ENCODE assay signal across 8 mouse cellular contexts in the genomic region with DNA sequence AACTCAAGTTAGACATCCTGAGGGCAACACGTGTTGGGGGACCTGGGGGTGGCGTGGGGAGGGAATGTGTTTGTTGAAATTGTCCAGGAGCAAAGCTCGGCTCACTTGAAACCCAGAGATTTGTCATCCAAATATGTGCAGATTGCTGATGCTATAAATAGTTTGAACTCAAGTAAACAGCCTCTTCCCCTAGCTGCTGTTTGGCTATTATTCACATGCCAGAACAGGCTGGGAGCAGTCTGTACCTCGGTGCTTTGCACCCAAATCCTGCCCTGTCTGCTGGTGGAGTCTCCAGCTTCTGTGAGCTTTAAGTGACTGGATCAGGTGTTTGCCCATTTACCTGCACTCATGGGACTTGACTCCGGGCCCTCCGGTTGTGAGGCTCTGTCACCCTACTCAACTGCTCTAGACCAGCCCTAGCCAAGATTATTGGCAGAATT. TPM values are rescaled to one million over a fixed set of nuclear protein-coding genes. Genes with fewer than 3 reads are reported as not detected.
DNase-seq lines count a peak whose midpoint lies in the region; ATAC-seq and TF ChIP-seq lines count a peak whose summit lies in the region.

No protein-coding gene starts in this region.

- no peak for ATAC-seq in hindbrain, postnatal 0 days
- ATAC-seq in hindbrain, embryonic 11.5 days (ENCODE audit: low FRiP score), result no peak
- ATAC-seq in heart, embryonic 11.5 days (replicated peaks; ENCODE audit: insufficient number of reproducible peaks, low FRiP score, low TSS enrichment), result peak; percentile 64; the same call in 1 of the 2 replicates
- peak; percentile 81 for ATAC-seq in lung, embryonic 14.5 days (ENCODE audit: insufficient read depth)

- H3K27me3 ChIP-seq in hindbrain, postnatal 0 days (ENCODE audit: insufficient read depth, low read length), result no peaks in the 10 kb centered on the region
- H3K27me3 ChIP-seq in hindbrain, embryonic 11.5 days (ENCODE audit: control insufficient read depth, insufficient read depth, low read length), result no peaks in the 10 kb centered on the region
- no peaks in the 10 kb centered on the region for H3K27me3 ChIP-seq in heart, embryonic 11.5 days (ENCODE audit: control insufficient read depth, insufficient read depth, low read length)
- no peaks in the 10 kb centered on the region for H3K27me3 ChIP-seq in lung, embryonic 14.5 days (ENCODE audit: insufficient read depth, low read length)

- 58% methylated on average over 6 of the region's 6 CpGs for WGBS in hindbrain, postnatal 0 days
- 82% methylated on average over 6 of the region's 6 CpGs for WGBS in hindbrain, embryonic 11.5 days
- 26% methylated on average over 6 of the region's 6 CpGs for WGBS in heart, embryonic 11.5 days (ENCODE audit: insufficient replicate concordance)
- WGBS in lung, embryonic 14.5 days, result 17% methylated on average over 6 of the region's 6 CpGs

- H3K36me3 ChIP-seq in hindbrain, postnatal 0 days (ENCODE audit: insufficient read depth, low read length), result no peaks in the 10 kb centered on the region
- H3K36me3 ChIP-seq in hindbrain, embryonic 11.5 days (ENCODE audit: control insufficient read depth, insufficient read depth, low read length), result no peaks in the 10 kb centered on the region
- H3K36me3 ChIP-seq in heart, embryonic 11.5 days (ENCODE audit: control insufficient read depth, insufficient read depth, low read length), result no peaks in the 10 kb centered on the region
- H3K36me3 ChIP-seq in lung, embryonic 14.5 days (ENCODE audit: insufficient read depth), result no peaks in the 10 kb centered on the region

- TF ChIP-seq CTCF in hindbrain, postnatal 0 days (IDR thresholded peaks at IDR 0.05; ENCODE audit: low read depth), result no peak
- TF ChIP-seq CTCF in lung, embryonic 14.5 days (IDR thresholded peaks at IDR 0.05; ENCODE audit: low read depth), result no peak

- DNase-seq in hindbrain, postnatal 0 days (ENCODE audit: low spot score), result no peak
- no peak for DNase-seq in hindbrain, embryonic 11.5 days (ENCODE audit: low spot score)
- peak; percentile 72 to 75 for DNase-seq in cerebellum, adult 18-20 months
- DNase-seq in layer of hippocampus, adult 11-12 months (ENCODE audit: low spot score), result peak; percentile 69
- DNase-seq in lung, embryonic 14.5 days, result peak; percentile 76
- DNase-seq in embryo, embryonic 10.5 days (ENCODE audit: low spot score), result no peak
- no peak for DNase-seq in spleen, postnatal 4 days (ENCODE audit: low spot score in 2 of 2)

- no peak overlapping the region for H3K9ac ChIP-seq in hindbrain, postnatal 0 days (replicated peaks; ENCODE audit: low read length)
- no peak overlapping the region for H3K9ac ChIP-seq in hindbrain, embryonic 11.5 days (ENCODE audit: low read depth, low read length)
- peak overlapping the region; percentile 69 for H3K9ac ChIP-seq in heart, embryonic 11.5 days (ENCODE audit: low read depth, low read length)
- peak overlapping the region; percentile 21; the same call in 1 of the 2 replicates for H3K9ac ChIP-seq in lung, embryonic 14.5 days

- no peaks in the 10 kb centered on the region for H3K9me3 ChIP-seq in hindbrain, postnatal 0 days (ENCODE audit: low read length)
- H3K9me3 ChIP-seq in hindbrain, embryonic 11.5 days (ENCODE audit: control insufficient read depth, low read length), result no peaks in the 10 kb centered on the region
- no peaks in the 10 kb centered on the region for H3K9me3 ChIP-seq in heart, embryonic 11.5 days (replicated peaks; ENCODE audit: control insufficient read depth, low read length)
- no peaks in the 10 kb centered on the region for H3K9me3 ChIP-seq in lung, embryonic 14.5 days (ENCODE audit: low read depth, low read length)

- H3K4me3 ChIP-seq in hindbrain, postnatal 0 days (ENCODE audit: low read length), result no peak overlapping the region
- no peak overlapping the region for H3K4me3 ChIP-seq in hindbrain, embryonic 11.5 days (ENCODE audit: low read depth, low read length)
- H3K4me3 ChIP-seq in heart, embryonic 11.5 days (ENCODE audit: low read depth, low read length), result no peak overlapping the region
- no peak overlapping the region for H3K4me3 ChIP-seq in lung, embryonic 14.5 days (ENCODE audit: low read depth, low read length)

- 0 out of 2 replicates have a peak, but pooled peaks cover 6% of the 10 kb centered on the region for H3K4me1 ChIP-seq in hindbrain, postnatal 0 days (ENCODE audit: insufficient read depth, low read length)
- peaks cover 6% of the 10 kb centered on the region; the same call in 1 of the 2 replicates for H3K4me1 ChIP-seq in hindbrain, embryonic 11.5 days (replicated peaks; ENCODE audit: control insufficient read depth, insufficient read depth, low read length)
- peaks cover 50% of the 10 kb centered on the region for H3K4me1 ChIP-seq in heart, embryonic 11.5 days (ENCODE audit: control insufficient read depth, insufficient read depth, low read length)
- peaks cover 25% of the 10 kb centered on the region for H3K4me1 ChIP-seq in lung, embryonic 14.5 days (ENCODE audit: insufficient read depth)

- H3K4me2 ChIP-seq in hindbrain, postnatal 0 days (ENCODE audit: low read depth, low read length), result no peak overlapping the region
- no peak overlapping the region for H3K4me2 ChIP-seq in hindbrain, embryonic 11.5 days (replicated peaks; ENCODE audit: low read depth, low read length)
- peak overlapping the region; percentile 52 for H3K4me2 ChIP-seq in heart, embryonic 11.5 days
- peak overlapping the region; percentile 50 for H3K4me2 ChIP-seq in lung, embryonic 14.5 days

- peak overlapping the region; percentile 66; the same call in 1 of the 2 replicates for H3K27ac ChIP-seq in hindbrain, postnatal 0 days
- H3K27ac ChIP-seq in hindbrain, embryonic 11.5 days (ENCODE audit: low read depth, low read length), result no peak overlapping the region
- H3K27ac ChIP-seq in heart, embryonic 11.5 days (ENCODE audit: low read depth, low read length), result peak overlapping the region; percentile 99
- peak overlapping the region; percentile 91 for H3K27ac ChIP-seq in lung, embryonic 14.5 days (ENCODE audit: low read depth)

RNA-seq across cellular contexts. Expression of a gene that starts 27.6 kb away (rescaled TPM):
- 70.8 and 95.2 TPM in 2 replicates for total RNA-seq in hindbrain, postnatal 0 days (2014; rRNA removed)
- polyA plus RNA-seq in hindbrain, postnatal 0 days (2015; fragmentation: Nextera tagmentation; extraction: Ambion mirVana), result 136 and 141 TPM in 2 replicates
- 136 and 138 TPM in 2 replicates for polyA plus RNA-seq in hindbrain, embryonic 11.5 days (2014; fragmentation: Nextera tagmentation; extraction: Ambion mirVana)
- 249 and 252 TPM in 2 replicates for polyA plus RNA-seq in heart, embryonic 11.5 days (2014; fragmentation: Nextera tagmentation; extraction: Ambion mirVana)
- polyA plus RNA-seq in lung, embryonic 14.5 days (2014; fragmentation: Nextera tagmentation; extraction: Ambion mirVana), result 143 and 145 TPM in 2 replicates

RNA-seq across cellular contexts. Expression of a gene that starts 40.9 kb away (rescaled TPM):
- total RNA-seq in hindbrain, postnatal 0 days (2014; rRNA removed), result 82.6 and 97.4 TPM in 2 replicates
- polyA plus RNA-seq in hindbrain, postnatal 0 days (2015; fragmentation: Nextera tagmentation; extraction: Ambion mirVana), result 35.9 and 36.5 TPM in 2 replicates
- 35.7 and 38.4 TPM in 2 replicates for polyA plus RNA-seq in hindbrain, embryonic 11.5 days (2014; fragmentation: Nextera tagmentation; extraction: Ambion mirVana)
- 77.5 and 79.0 TPM in 2 replicates for polyA plus RNA-seq in heart, embryonic 11.5 days (2014; fragmentation: Nextera tagmentation; extraction: Ambion mirVana)
- 56.2 and 62.5 TPM in 2 replicates for polyA plus RNA-seq in lung, embryonic 14.5 days (2014; fragmentation: Nextera tagmentation; extraction: Ambion mirVana)

Comparison
In these comparisons a context has a peak if more than half of its experiments do, and no peak if none do; other contexts are left out.
1. ATAC-seq: peak in heart, embryonic 11.5 days (single experiment) and lung, embryonic 14.5 days (single experiment); none in hindbrain, postnatal 0 days (single experiment) and hindbrain, embryonic 11.5 days (single experiment).
2. DNase-seq: peak in cerebellum, adult 18-20 months (2 of 2), layer of hippocampus, adult 11-12 months (single experiment) and lung, embryonic 14.5 days (single experiment); none in hindbrain, postnatal 0 days (single experiment), hindbrain, embryonic 11.5 days (single experiment), embryo, embryonic 10.5 days (single experiment) and spleen, postnatal 4 days (0 of 2).
3. H3K4me2 ChIP-seq: peak in heart, embryonic 11.5 days (single experiment) and lung, embryonic 14.5 days (single experiment); none in hindbrain, postnatal 0 days (single experiment) and hindbrain, embryonic 11.5 days (single experiment).
4. H3K9ac ChIP-seq: peak in heart, embryonic 11.5 days (single experiment) and lung, embryonic 14.5 days (single experiment); none in hindbrain, postnatal 0 days (single experiment) and hindbrain, embryonic 11.5 days (single experiment).